Mouse (Mus musculus) layer of hippocampus, postnatal 14 days (tissue): Measurements from ENCODE around the gene Tmtc1. TPM values are rescaled to one million over a fixed set of nuclear protein-coding genes. Genes with fewer than 3 reads are reported as not detected.

ENCODE experiments used
- DNase-seq, 2 experiments: peaks; one replicate each; pipeline ENCODE4 v3.0.0; 2021 to 2022; ENCODE audit warnings: low spot score in 2 of 2, mixed read lengths in 1 of 2
- total RNA-seq, 2 experiments: library from RNA; stranded (reverse); gene quantifications; 2 replicates each; pipeline ENCODE4 v1.2.3; 2021

The Tmtc1 gene
- total RNA-seq, 2 experiments from 2014 or later = 26.4 to 27.1 TPM

- no peak for DNase-seq
These were observed 250.1 kb downstream of the Tmtc1 start for GRCm38 (mm10) chr6:148193972-148194701.

GRCm38 (mm10) chr6:148185694-148186093 is 258.5 kb downstream of the Tmtc1 start:
- DNase-seq = no peak

Other genes starting within 250 kb of the Tmtc1 start
- gene Ergic2, start 232.0 kb downstream of the Tmtc1 start, total RNA-seq = 10 to 100 TPM; 70.4 to 71.2 TPM